Mouse (Mus musculus) frontal cortex, postnatal 36 days (tissue): Measurements from ENCODE around the gene Gtsf1.

ENCODE experiments used
- DNase-seq, 2 experiments: peaks; one replicate each; pipeline ENCODE4 v3.0.0; 2022; ENCODE audit warnings: low spot score in 2 of 2

The Gtsf1 gene

DNA sequence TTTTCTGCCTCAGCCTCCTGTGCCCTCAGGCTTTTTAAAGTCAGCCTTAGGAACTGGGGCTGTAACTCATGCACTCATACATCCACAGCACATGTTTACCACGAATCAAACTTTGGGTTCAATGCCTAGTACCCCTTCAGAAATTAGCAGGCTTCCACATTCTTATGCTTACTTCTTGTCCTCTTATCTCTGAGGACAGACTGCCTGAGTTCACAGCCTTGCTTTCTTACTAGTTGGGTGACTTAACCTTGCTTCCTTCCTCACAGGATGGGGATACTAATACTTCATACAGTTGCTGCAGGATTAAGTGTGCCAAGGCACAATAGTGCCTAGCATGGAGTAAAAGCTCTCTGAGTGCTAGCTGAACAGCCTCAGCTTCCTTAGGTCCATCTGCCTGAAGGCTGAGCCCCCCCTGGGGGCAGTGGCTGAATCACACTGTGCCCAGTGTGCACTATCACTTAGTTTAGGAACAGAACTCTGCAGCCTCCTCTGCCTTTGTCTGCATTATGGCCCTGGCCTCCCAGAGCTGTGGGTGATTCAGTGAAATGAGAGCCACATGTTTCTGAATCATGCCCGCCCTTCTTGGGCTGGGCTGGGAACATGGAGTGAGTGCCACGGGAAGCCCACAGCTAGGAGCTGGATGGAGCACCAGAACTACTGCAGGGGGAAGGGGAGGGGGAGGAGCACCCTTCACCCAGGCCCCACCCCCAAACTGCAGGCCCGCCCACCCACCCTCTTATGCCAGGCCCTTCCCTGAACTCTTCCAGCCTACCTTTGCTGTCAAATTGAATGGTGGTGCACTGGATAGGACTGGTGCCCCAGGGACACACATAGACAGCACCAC, 71.8 kb downstream of the Gtsf1 start:
- DNase-seq: no peak

DNA sequence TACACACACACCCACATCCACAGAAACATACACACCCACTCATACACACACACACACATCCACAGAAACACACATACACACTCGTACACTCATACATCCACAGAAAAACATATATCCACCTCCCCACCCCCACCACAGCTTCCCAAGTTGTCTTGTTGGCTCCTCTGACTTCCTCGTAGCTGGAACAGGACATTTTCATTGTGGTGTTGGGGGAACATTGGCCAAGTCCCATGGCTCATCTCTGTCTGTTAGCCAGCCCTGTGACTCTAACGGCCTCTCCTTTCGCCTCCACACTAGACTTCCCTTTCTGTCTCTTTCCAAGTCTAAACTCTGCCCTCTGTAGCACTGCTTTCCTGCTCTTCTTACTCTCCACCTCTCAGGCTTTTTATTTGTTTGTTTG, 72.5 kb downstream of the Gtsf1 start:
- DNase-seq: no peak

DNA sequence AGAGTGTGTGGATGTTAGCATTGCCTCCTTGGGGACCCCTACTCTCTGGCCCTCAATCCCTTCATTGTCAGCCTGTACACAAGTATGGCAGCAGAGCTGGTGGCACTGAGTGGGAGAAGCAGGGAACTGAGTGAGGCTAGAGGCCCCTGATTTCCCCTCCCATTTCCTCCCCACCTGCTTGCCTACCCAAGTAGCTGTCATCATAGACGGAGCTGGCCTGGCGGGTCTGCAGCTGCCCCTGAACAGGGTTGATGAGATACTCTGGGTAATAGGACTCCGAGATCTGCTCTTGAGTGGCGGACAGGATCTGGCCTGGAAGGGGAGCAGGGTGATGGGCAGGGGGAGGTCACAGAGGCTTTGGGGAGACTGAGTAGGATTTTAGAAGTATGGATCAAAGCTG, 74.1 kb downstream of the Gtsf1 start:
- DNase-seq: no peak

GRCm38 (mm10) chr15:103355420-103355819, 74.8 kb downstream of the Gtsf1 start:
- DNase-seq: no peak

DNA sequence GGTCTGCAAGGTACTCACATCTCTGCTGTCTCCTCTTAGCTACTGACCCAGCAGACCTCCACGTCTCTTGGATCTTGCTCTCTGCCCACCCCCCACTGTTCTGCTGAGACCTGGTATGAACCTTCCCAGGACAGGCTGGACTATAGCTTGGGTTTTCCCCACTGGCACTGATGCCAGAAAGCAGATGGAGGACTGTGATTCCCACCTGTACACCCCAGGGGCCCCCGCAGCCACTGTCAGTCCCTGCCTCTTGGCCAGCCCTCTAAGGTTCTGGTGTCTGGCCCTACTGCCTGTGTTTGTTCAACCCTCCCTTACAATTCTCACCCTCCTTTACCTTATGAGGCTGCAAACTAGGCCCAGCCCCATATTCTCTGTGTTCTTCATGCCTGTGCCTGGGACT, 75.6 kb downstream of the Gtsf1 start:
- no peak for DNase-seq

DNA sequence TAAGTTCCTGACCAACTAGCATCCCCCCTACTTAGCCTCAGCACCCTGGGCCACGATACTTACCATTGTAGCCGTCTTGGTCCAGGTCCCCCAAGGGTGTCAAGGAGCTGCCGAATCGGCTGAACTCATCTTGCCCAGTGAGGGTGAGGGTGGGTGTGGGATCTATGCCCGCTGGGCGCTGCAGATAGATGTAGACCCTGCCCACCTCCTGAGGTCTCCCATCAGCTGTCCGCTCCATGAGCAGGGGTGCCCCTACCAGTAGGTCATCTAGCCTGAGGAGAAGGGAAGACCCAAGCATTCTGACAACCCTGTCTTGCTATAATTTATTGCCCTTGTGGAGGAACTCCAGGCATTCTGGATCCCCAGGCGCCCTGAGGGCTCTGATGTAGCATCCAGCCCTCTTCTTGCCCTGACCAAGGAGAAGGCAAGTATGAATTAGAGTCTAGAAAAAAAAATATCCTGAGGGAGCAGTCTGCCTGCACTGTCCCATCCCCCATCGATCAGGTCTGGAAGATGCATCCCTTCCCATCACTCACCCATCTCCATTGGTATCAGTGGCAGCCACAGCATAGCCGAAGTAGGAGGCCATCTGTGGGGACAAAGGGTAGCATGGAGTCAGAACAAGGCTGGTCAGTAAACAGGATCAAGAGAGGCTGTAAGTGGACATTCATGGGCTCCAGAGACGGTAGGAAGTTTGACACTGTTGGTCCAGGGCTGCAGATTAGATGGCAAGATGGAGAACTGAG, 76.6 kb downstream of the Gtsf1 start:
- DNase-seq: no peak

DNA sequence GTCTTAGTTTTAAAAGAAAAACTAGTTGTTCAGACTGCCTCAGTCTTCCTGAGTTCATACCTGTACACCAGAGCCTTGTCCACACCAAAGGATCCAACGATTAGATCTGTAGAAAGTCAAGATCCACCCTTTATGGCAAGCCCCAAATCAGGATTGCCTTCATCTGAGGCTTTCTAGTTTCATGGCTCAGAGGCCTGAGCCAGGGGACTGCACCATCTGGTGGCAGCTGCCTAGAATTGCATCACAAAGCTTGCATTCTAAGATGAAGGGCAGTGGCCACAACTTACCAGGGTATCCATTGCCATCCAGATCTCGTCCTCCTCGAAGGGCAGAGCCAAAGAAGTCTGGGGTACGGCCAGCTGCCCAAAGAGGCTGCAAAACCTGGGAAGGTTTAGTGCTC, 77.4 kb downstream of the Gtsf1 start:
- no peak for DNase-seq
